Mouse (Mus musculus): ENCODE results near the gene Appl1.

GRCm38 (mm10) chr14:26907401-26907800 lies 63.6 kb downstream of the Appl1 start:
- no peak for TF ChIP-seq CTCF (conservative IDR thresholded peaks at IDR 0.05; ENCODE audit: low read length)
- no peak for TF ChIP-seq POU5F1 (IDR thresholded peaks at IDR 0.05; ENCODE audit: borderline replicate concordance, low read length)
- no peak for TF ChIP-seq NANOG (IDR thresholded peaks at IDR 0.05; ENCODE audit: borderline replicate concordance, low read length)

Data from E14TG2a.4 (cell line).